Comparison of ENCODE assay signal across 7 mouse cellular contexts in the genomic region with DNA sequence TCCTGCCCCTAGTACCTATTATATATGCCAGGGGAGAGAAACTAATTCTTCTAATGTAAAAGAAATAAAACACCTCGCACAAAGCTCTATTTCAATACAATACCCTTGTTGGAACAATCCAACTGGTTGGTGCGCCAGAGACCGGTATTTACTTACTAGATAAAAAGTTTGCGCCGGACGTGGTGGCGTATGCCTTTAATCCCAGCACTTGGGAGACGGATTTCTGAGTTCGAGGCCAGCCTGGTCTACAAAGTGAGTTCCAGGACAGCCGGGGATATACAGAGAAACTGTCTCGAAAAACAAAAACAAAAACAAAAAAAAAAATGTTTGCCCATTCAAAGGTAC. TPM values are rescaled to one million over a fixed set of nuclear protein-coding genes. Genes with fewer than 3 reads are reported as not detected.
DNase-seq lines count a peak whose midpoint lies in the region; ATAC-seq and TF ChIP-seq lines count a peak whose summit lies in the region.

No protein-coding gene starts in this region.

- under 1% methylated on average over 11 of the region's 11 CpGs for WGBS in embryonic facial prominence, embryonic 13.5 days
- WGBS in limb, embryonic 10.5 days, result 0% methylated on average over 11 of the region's 11 CpGs
- WGBS in olfactory bulb, adult 2 months, result 6% methylated on average over 11 of the region's 11 CpGs

- H3K4me1 ChIP-seq in megakaryocyte, embryonic 14.5 days, result peaks cover 72% of the 10 kb centered on the region
- H3K4me1 ChIP-seq in embryonic facial prominence, embryonic 13.5 days, result peaks cover 30% of the 10 kb centered on the region
- H3K4me1 ChIP-seq in limb, embryonic 10.5 days, result peaks cover 29% of the 10 kb centered on the region
- H3K4me1 ChIP-seq in olfactory bulb, adult 2 months (ENCODE audit: control insufficient read depth, insufficient read depth, low read length), result peaks cover 7% of the 10 kb centered on the region; the same call in 1 of the 2 replicates

- H3K27ac ChIP-seq in embryonic facial prominence, embryonic 13.5 days, result peak overlapping the region; percentile 96; the same call in 1 of the 2 replicates
- H3K27ac ChIP-seq in limb, embryonic 10.5 days, result peak overlapping the region; percentile 97
- no peak overlapping the region for H3K27ac ChIP-seq in olfactory bulb, adult 2 months (ENCODE audit: insufficient read depth, low read depth, low read length)

- ATAC-seq in megakaryocyte, adult 5-6 weeks (ENCODE audit: poor library complexity, severe bottlenecking), result no peak
- ATAC-seq in embryonic facial prominence, embryonic 13.5 days (ENCODE audit: insufficient number of reproducible peaks, insufficient read depth, low FRiP score, low TSS enrichment, low read depth), result no peak

- no peak for TF ChIP-seq CTCF in olfactory bulb, adult 2 months (IDR thresholded peaks at IDR 0.05; ENCODE audit: insufficient read depth, low read depth, low read length)

- DNase-seq in limb, embryonic 10.5 days (ENCODE audit: low spot score), result no peak
- DNase-seq in urinary bladder, postnatal 14 days (ENCODE audit: low spot score), result no peak
- no peak for DNase-seq in layer of hippocampus, postnatal 25 days (ENCODE audit: extremely low spot score in 1 of 2, low spot score in 1 of 2)

- H3K36me3 ChIP-seq in megakaryocyte, embryonic 14.5 days (replicated peaks; ENCODE audit: low read length), result peaks cover 26% of the 10 kb centered on the region
- peaks cover 11% of the 10 kb centered on the region for H3K36me3 ChIP-seq in embryonic facial prominence, embryonic 13.5 days
- H3K36me3 ChIP-seq in limb, embryonic 10.5 days, result peaks cover 46% of the 10 kb centered on the region

- H3K4me3 ChIP-seq in megakaryocyte, embryonic 14.5 days (replicated peaks), result peak overlapping the region; percentile 99
- peak overlapping the region; percentile 86 for H3K4me3 ChIP-seq in embryonic facial prominence, embryonic 13.5 days
- peak overlapping the region; percentile 90 for H3K4me3 ChIP-seq in limb, embryonic 10.5 days
- H3K4me3 ChIP-seq in olfactory bulb, adult 2 months (ENCODE audit: insufficient read depth, low read depth, low read length), result peak overlapping the region; percentile 31

- H3K9me3 ChIP-seq in megakaryocyte, embryonic 14.5 days, result no peaks in the 10 kb centered on the region
- H3K9me3 ChIP-seq in embryonic facial prominence, embryonic 13.5 days, result no peaks in the 10 kb centered on the region
- no peaks in the 10 kb centered on the region for H3K9me3 ChIP-seq in limb, embryonic 10.5 days (replicated peaks)

- peak overlapping the region; percentile 81 for H3K4me2 ChIP-seq in embryonic facial prominence, embryonic 13.5 days

- peak overlapping the region; percentile 98 for H3K9ac ChIP-seq in embryonic facial prominence, embryonic 13.5 days

- no peak for TF ChIP-seq POLR2A in olfactory bulb, adult 2 months (IDR thresholded peaks at IDR 0.05; ENCODE audit: insufficient read depth, low read depth, low read length)

- no peaks in the 10 kb centered on the region for H3K27me3 ChIP-seq in megakaryocyte, embryonic 14.5 days (replicated peaks)
- no peaks in the 10 kb centered on the region for H3K27me3 ChIP-seq in embryonic facial prominence, embryonic 13.5 days
- H3K27me3 ChIP-seq in limb, embryonic 10.5 days (ENCODE audit: low read depth, poor library complexity, severe bottlenecking), result no peaks in the 10 kb centered on the region

RNA-seq across cellular contexts. Expression of gene Mgme1, which starts 1.2 kb away (rescaled TPM):
- polyA plus RNA-seq in megakaryocyte, embryonic 14.5 days (2012; ENCODE audit: insufficient read depth, low replicate concordance), result 1.2 TPM in 1 of 2 replicates, not detected in the other
- total RNA-seq in megakaryocyte, adult 5-6 weeks (2015), result 6.8 and 9.4 TPM in 2 replicates
- total RNA-seq in megakaryocyte, adult 5-6 weeks (2017), result 12.8 and 13.2 TPM in 2 replicates
- 17.5 and 19.2 TPM in 2 replicates for polyA plus RNA-seq in embryonic facial prominence, embryonic 13.5 days (2015; fragmentation: Nextera tagmentation; extraction: Ambion mirVana)
- polyA plus RNA-seq in limb, embryonic 10.5 days (2016; fragmentation: Nextera tagmentation; extraction: Ambion mirVana), result 25.6 and 25.7 TPM in 2 replicates
- polyA plus RNA-seq in olfactory bulb, adult 2 months (2012; ENCODE audit: insufficient read depth, insufficient read length, low replicate concordance, missing spikeins), result not detected in 2 replicates
- 1 to 10 TPM; 4.7 to 5.4 TPM for total RNA-seq in layer of hippocampus, postnatal 25 days (2021)

RNA-seq across cellular contexts. Expression of gene Snx5, which starts 1.4 kb away (rescaled TPM):
- 2.7 and 34.2 TPM in 2 replicates for polyA plus RNA-seq in megakaryocyte, embryonic 14.5 days (2012; ENCODE audit: insufficient read depth, low replicate concordance)
- total RNA-seq in megakaryocyte, adult 5-6 weeks (2015), result 145 and 164 TPM in 2 replicates
- 178 and 195 TPM in 2 replicates for total RNA-seq in megakaryocyte, adult 5-6 weeks (2017)
- polyA plus RNA-seq in embryonic facial prominence, embryonic 13.5 days (2015; fragmentation: Nextera tagmentation; extraction: Ambion mirVana), result 124 TPM in 2 replicates
- 140 and 144 TPM in 2 replicates for polyA plus RNA-seq in limb, embryonic 10.5 days (2016; fragmentation: Nextera tagmentation; extraction: Ambion mirVana)
- not detected in 2 replicates for polyA plus RNA-seq in olfactory bulb, adult 2 months (2012; ENCODE audit: insufficient read depth, insufficient read length, low replicate concordance, missing spikeins)
- 10 to 100 TPM; 71.2 to 71.4 TPM for total RNA-seq in layer of hippocampus, postnatal 25 days (2021)

Comparison
In these comparisons a context has a peak if more than half of its experiments do, and no peak if none do; other contexts are left out.
1. H3K4me3 ChIP-seq: peak in every context shown above with its lines; median percentile 99 in megakaryocyte, embryonic 14.5 days; 90 in limb, embryonic 10.5 days; 86 in embryonic facial prominence, embryonic 13.5 days; 31 in olfactory bulb, adult 2 months.